Mouse (Mus musculus) embryonic facial prominence, embryonic 14.5 days (tissue): ENCODE measurements around the gene Nlrx1. TPM values are rescaled to one million over a fixed set of nuclear protein-coding genes. Genes with fewer than 3 reads are reported as not detected.

Experiments
- ATAC-seq: fragments of 200-750 bp; cut with Nextera tagmentation; 2 replicates; pipeline ENCODE4 v1.8.0; 2017; ENCODE audit warnings: low read depth, moderate number of reproducible peaks, moderate TSS enrichment
- DNase-seq: peaks from one replicate; pipeline ENCODE4 v3.0.0-alpha.2; 2015; ENCODE audit warnings: low spot score
- H3K27ac ChIP-seq: fragments of 300-500 bp; sonication (generic); replicated peaks from 2 replicates; pipeline ENCODE4 v1.5.1; 2014; ENCODE audit warnings: low read depth, mild to moderate bottlenecking, low read length, moderate library complexity
- H3K27me3 ChIP-seq: fragments of 300-500 bp; sonication (generic); replicated peaks from 2 replicates; pipeline ENCODE4 v1.6.1; 2014; ENCODE audit warnings: low read length; ENCODE audit not compliant: control insufficient read depth, insufficient read depth
- H3K36me3 ChIP-seq: fragments of 300-500 bp; sonication (generic); 2 replicates; pipeline ENCODE4 v1.6.1; 2014; ENCODE audit warnings: low read length, mixed read lengths; ENCODE audit not compliant: control insufficient read depth, insufficient read depth
- H3K4me1 ChIP-seq: fragments of 300-500 bp; sonication (generic); 2 replicates; pipeline ENCODE4 v1.6.1; 2014; ENCODE audit warnings: antibody characterized with exemption, low read length; ENCODE audit not compliant: control insufficient read depth, insufficient read depth
- H3K4me2 ChIP-seq: fragments of 300-500 bp; sonication (generic); 2 replicates; pipeline ENCODE4 v1.6.1; 2014; ENCODE audit warnings: low read depth, mild to moderate bottlenecking, low read length, moderate library complexity, mixed read lengths
- H3K4me3 ChIP-seq: fragments of 300-500 bp; sonication (generic); 2 replicates; pipeline ENCODE4 v1.5.1; 2014; ENCODE audit warnings: low read depth, mild to moderate bottlenecking, low read length
- H3K9ac ChIP-seq: fragments of 300-500 bp; sonication (generic); 2 replicates; pipeline ENCODE4 v1.6.1; 2014; ENCODE audit warnings: low read depth, mild to moderate bottlenecking, low read length, moderate library complexity, mixed read lengths
- H3K9me3 ChIP-seq: fragments of 300-500 bp; sonication (generic); 2 replicates; pipeline ENCODE4 v1.6.1; 2016; ENCODE audit warnings: low read length; ENCODE audit not compliant: control insufficient read depth
- WGBS: fragments of 180-500 bp; shearing (Covaris S2); extraction: QIAGEN DNeasy Blood & Tissue Kit; methylation state at CpG from one replicate; pipeline ENCODE4 v1.1.7; 2014; 5-methylcytosine and 5-hydroxymethylcytosine counted together
- polyA plus RNA-seq: library from polyadenylated mRNA; unstranded; fragments of >200 nt; fragmentation: Nextera tagmentation; extraction: Ambion mirVana; gene quantifications from 2 replicates; pipeline ENCODE4 v1.2.1, GENCODE M21; 2014

Nlrx1 gene
- polyA plus RNA-seq, 1 experiment from 2014 or later: 13.2 TPM

GRCm38 (mm10) chr9:44212406-44212805 is 56.0 kb downstream of the Nlrx1 start:
- Histone ChIP-seq H3K4me3 (no peak overlapping the region), H3K36me3 (peaks cover 4% of the 10 kb centered on the region; the same call in 1 of the 2 replicates), H3K4me2 (no peak overlapping the region), H3K27me3 (no peaks in the 10 kb centered on the region), H3K27ac (no peak overlapping the region), H3K9ac (no peak overlapping the region), H3K4me1 (no peaks in the 10 kb centered on the region), H3K9me3 (0 out of 2 replicates have a peak, but pooled peaks cover 5% of the 10 kb centered on the region)
- ATAC-seq (no peak), DNase-seq (no peak)
- WGBS: 90% methylated on average over 4 of the region's 4 CpGs

- no peak for ATAC-seq
- H3K9ac ChIP-seq: no peak overlapping the region
- 96% methylated on average over 4 of the region's 4 CpGs for WGBS
Observed at GRCm38 (mm10) chr9:44209416-44209815, 59.0 kb downstream of the Nlrx1 start.

GRCm38 (mm10) chr9:44207840-44208239 is 60.6 kb downstream of the Nlrx1 start:
- ATAC-seq (no peak), DNase-seq (peak; percentile 22)
- H3K9me3 ChIP-seq: 0 out of 2 replicates have a peak, but pooled peaks cover 5% of the 10 kb centered on the region
- H3K9ac ChIP-seq: no peak overlapping the region
- 90% methylated on average over 2 of the region's 2 CpGs for WGBS
- H3K4me2 ChIP-seq: no peak overlapping the region
- H3K4me1 ChIP-seq: no peaks in the 10 kb centered on the region
- H3K36me3 ChIP-seq: peaks cover 4% of the 10 kb centered on the region; the same call in 1 of the 2 replicates
- H3K4me3 ChIP-seq: no peak overlapping the region
- H3K27ac ChIP-seq: no peak overlapping the region
- H3K27me3 ChIP-seq: no peaks in the 10 kb centered on the region

More at GRCm38 (mm10) chr9:44209416-44209815, 59.0 kb downstream of the Nlrx1 start:
- DNase-seq: no peak
- H3K4me3 ChIP-seq: no peak overlapping the region
- 0 out of 2 replicates have a peak, but pooled peaks cover 5% of the 10 kb centered on the region for H3K9me3 ChIP-seq
- no peak overlapping the region for H3K4me2 ChIP-seq
- no peak overlapping the region for H3K27ac ChIP-seq
- H3K27me3 ChIP-seq: no peaks in the 10 kb centered on the region
- peaks cover 4% of the 10 kb centered on the region; the same call in 1 of the 2 replicates for H3K36me3 ChIP-seq
- no peaks in the 10 kb centered on the region for H3K4me1 ChIP-seq

Other genes starting within 250 kb of the Nlrx1 start
- 11.4 and 19.6 TPM in 2 replicates for gene Thy1, start 225.2 kb downstream of the Nlrx1 start, polyA plus RNA-seq
- 22.8 and 39.4 TPM in 2 replicates for gene Usp2, start 201.6 kb downstream of the Nlrx1 start, polyA plus RNA-seq
- not detected in 2 replicates for gene Mfrp, start 166.9 kb downstream of the Nlrx1 start, polyA plus RNA-seq
- 4.8 and 5.2 TPM in 2 replicates for gene C1qtnf5, start 161.4 kb downstream of the Nlrx1 start, polyA plus RNA-seq
- gene Gm49380, start 155.1 kb downstream of the Nlrx1 start, polyA plus RNA-seq: 0.22 and 0.35 TPM in 2 replicates
- 61.4 and 73.4 TPM in 2 replicates for gene Rnf26, start 155.1 kb downstream of the Nlrx1 start, polyA plus RNA-seq
- gene Mcam, start 134.1 kb downstream of the Nlrx1 start, polyA plus RNA-seq: 47.0 and 47.5 TPM in 2 replicates
- 15.3 and 17.1 TPM in 2 replicates for gene Cbl, start 34.5 kb downstream of the Nlrx1 start, polyA plus RNA-seq
- 0.96 and 10.0 TPM in 2 replicates for gene Ccdc153, start 27.9 kb downstream of the Nlrx1 start, polyA plus RNA-seq
- gene Pdzd3, start 17.1 kb downstream of the Nlrx1 start, polyA plus RNA-seq: 0.12 and 0.15 TPM in 2 replicates
- gene Abcg4, start 20.0 kb upstream of the Nlrx1 start, polyA plus RNA-seq: 4.5 and 5.1 TPM in 2 replicates
- 15.6 and 18.7 TPM in 2 replicates for gene Hinfp, start 37.1 kb upstream of the Nlrx1 start, polyA plus RNA-seq
- 7.3 and 9.5 TPM in 2 replicates for gene C2cd2l, start 51.7 kb upstream of the Nlrx1 start, polyA plus RNA-seq
- gene Dpagt1, start 57.4 kb upstream of the Nlrx1 start, polyA plus RNA-seq: 34.3 and 34.9 TPM in 2 replicates
- 202 and 227 TPM in 2 replicates for gene H2afx, start 66.1 kb upstream of the Nlrx1 start, polyA plus RNA-seq
- gene Hmbs, start 75.6 kb upstream of the Nlrx1 start, polyA plus RNA-seq: 98.5 and 99.9 TPM in 2 replicates
- gene Vps11, start 93.1 kb upstream of the Nlrx1 start, polyA plus RNA-seq: 24.5 and 25.8 TPM in 2 replicates
- gene Hyou1, start 110.9 kb upstream of the Nlrx1 start, polyA plus RNA-seq: 29.6 and 30.0 TPM in 2 replicates
- 19.0 and 20.1 TPM in 2 replicates for gene Slc37a4, start 128.3 kb upstream of the Nlrx1 start, polyA plus RNA-seq
- gene Rps25, start 138.5 kb upstream of the Nlrx1 start, polyA plus RNA-seq: 2,445 and 2,627 TPM in 2 replicates
- gene Trappc4, start 139.0 kb upstream of the Nlrx1 start, polyA plus RNA-seq: 130 and 133 TPM in 2 replicates
- gene Ccdc84, start 150.0 kb upstream of the Nlrx1 start, polyA plus RNA-seq: 19.4 and 23.6 TPM in 2 replicates
- gene Foxr1, start 172.5 kb upstream of the Nlrx1 start, polyA plus RNA-seq: not detected in 2 replicates
- 1.7 and 2.3 TPM in 2 replicates for gene Upk2, start 186.4 kb upstream of the Nlrx1 start, polyA plus RNA-seq
- gene Bcl9l, start 214.2 kb upstream of the Nlrx1 start, polyA plus RNA-seq: 16.9 and 18.7 TPM in 2 replicates